Mouse (Mus musculus) myocyte (in vitro differentiated cells): ENCODE data around the gene Ints3. TPM values are rescaled to one million over a fixed set of nuclear protein-coding genes. Genes with fewer than 3 reads are reported as not detected.

Source experiments
- H3K27me3 ChIP-seq: one replicate; pipeline ENCODE4 v1.6.1; 2011; ENCODE audit not compliant: control insufficient read depth, insufficient read depth, insufficient read length
- H3K36me3 ChIP-seq: one replicate; pipeline ENCODE4 v1.6.1; 2011; ENCODE audit not compliant: control insufficient read depth, insufficient read depth
- H3K4me2 ChIP-seq: one replicate; pipeline ENCODE4 v1.6.1; 2011; ENCODE audit warnings: low read depth, control low read depth
- H3K4me3 ChIP-seq: one replicate; pipeline ENCODE4 v1.5.1; 2011; ENCODE audit warnings: mild to moderate bottlenecking, control low read depth, moderate library complexity
- H3K79me2 ChIP-seq: one replicate; pipeline ENCODE4 v1.6.1; 2011; ENCODE audit not compliant: control insufficient read depth, insufficient read depth
- H3ac ChIP-seq: one replicate; pipeline ENCODE4 v1.6.1; 2011; ENCODE audit not compliant: control insufficient read depth, insufficient read length
- CEBPB ChIP-seq: IDR thresholded peaks from 2 replicates; pipeline ENCODE4 v1.6.1; 2011; ENCODE audit warnings: mild to moderate bottlenecking, moderate library complexity; ENCODE audit not compliant: poor library complexity, insufficient read depth, severe bottlenecking
- E2F4 ChIP-seq: IDR thresholded peaks from one replicate; pipeline ENCODE4 v1.6.1; 2011; ENCODE audit warnings: mild to moderate bottlenecking, control low read depth, moderate library complexity; ENCODE audit not compliant: insufficient read depth
- MAX ChIP-seq: IDR thresholded peaks from one replicate; pipeline ENCODE4 v1.6.1; 2011; ENCODE audit warnings: low read depth, mild to moderate bottlenecking, control low read depth
- MYOD1 ChIP-seq, 3 experiments: IDR thresholded peaks; one replicate each; pipeline ENCODE4 v1.6.1; 2011; ENCODE audit warnings: control low read depth in 2 of 3, low read depth in 2 of 3, mild to moderate bottlenecking in 2 of 3, moderate library complexity in 1 of 3; ENCODE audit not compliant: insufficient read length in 2 of 3, control insufficient read depth in 1 of 3
- MYOG ChIP-seq, 3 experiments: IDR thresholded peaks; one replicate each; pipeline ENCODE4 v1.6.1; 2011; ENCODE audit warnings: control low read depth in 2 of 3, low read depth in 2 of 3, mild to moderate bottlenecking in 2 of 3; ENCODE audit not compliant: insufficient read length in 2 of 3, control insufficient read depth in 1 of 3, insufficient read depth in 1 of 3
- POLR2A ChIP-seq: IDR thresholded peaks from one replicate; pipeline ENCODE4 v1.6.1; 2011; ENCODE audit warnings: low read depth, mild to moderate bottlenecking, control low read depth, moderate library complexity; ENCODE audit not compliant: insufficient read length
- POLR2AphosphoS2 ChIP-seq: IDR thresholded peaks from one replicate; pipeline ENCODE4 v1.6.1; 2011; ENCODE audit warnings: low read depth, control low read depth; ENCODE audit not compliant: insufficient read length
- REST ChIP-seq: IDR thresholded peaks from one replicate; pipeline ENCODE4 v1.6.1; 2011; ENCODE audit warnings: mild to moderate bottlenecking, control low read depth, moderate library complexity; ENCODE audit not compliant: insufficient read depth, insufficient read length
- SRF ChIP-seq: IDR thresholded peaks from one replicate; pipeline ENCODE4 v1.6.1; 2011; ENCODE audit warnings: low read depth; ENCODE audit not compliant: control insufficient read depth, insufficient read length
- TCF12 ChIP-seq: IDR thresholded peaks from one replicate; pipeline ENCODE4 v1.6.1; 2011; ENCODE audit warnings: mild to moderate bottlenecking, control low read depth; ENCODE audit not compliant: poor library complexity, insufficient read depth, severe bottlenecking
- TCF3 ChIP-seq: IDR thresholded peaks from one replicate; pipeline ENCODE4 v1.6.1; 2011; ENCODE audit warnings: low read depth, control low read depth; ENCODE audit not compliant: insufficient read length
- USF1 ChIP-seq: IDR thresholded peaks from one replicate; pipeline ENCODE4 v1.6.1; 2011; ENCODE audit warnings: low read depth, mild to moderate bottlenecking, control low read depth, moderate library complexity
- polyA plus RNA-seq: library from polyadenylated mRNA; unstranded; fragments of >200 nt; fragmentation: generic; extraction: Trizol; gene quantifications from one replicate; pipeline ENCODE4 v1.2.1, GENCODE M21; 2012; ENCODE audit warnings: missing spikeins

The Ints3 gene
- polyA plus RNA-seq, 1 experiment: 24.2 TPM

GRCm38 (mm10) chr3:90434073-90434730 is 780 bp upstream of the Ints3 start:
- Histone ChIP-seq H3K79me2 (peaks cover 19% of the 10 kb centered on the region), H3K27me3 (no peaks in the 10 kb centered on the region), H3K36me3 (no peaks in the 10 kb centered on the region), H3ac (no peak overlapping the region), H3K4me3 (peak overlapping the region; percentile 88), H3K4me2 (peak overlapping the region; percentile 95)
- TF ChIP-seq TCF12 (no peak), CEBPB (no peak), E2F4 (no peak), REST (no peak), MYOG (IDR thresholded peaks at IDR 0.05; ENCODE audit: control insufficient read depth in 1 of 3, insufficient read depth in 1 of 3, insufficient read length in 2 of 3, low read depth in 2 of 3) (no peak), USF1 (no peak)

- H3K79me2 ChIP-seq: peaks cover 19% of the 10 kb centered on the region
- peak overlapping the region; percentile 29 for H3ac ChIP-seq
- peak overlapping the region; percentile 87 for H3K4me2 ChIP-seq
- no peaks in the 10 kb centered on the region for H3K27me3 ChIP-seq
- TF ChIP-seq USF1: no peak
- no peak for TF ChIP-seq CEBPB
- TF ChIP-seq TCF12: no peak
- no peak for TF ChIP-seq POLR2AphosphoS2
- no peak for TF ChIP-seq REST
- TF ChIP-seq MYOD1 (IDR thresholded peaks at IDR 0.05; ENCODE audit: control insufficient read depth in 1 of 3, insufficient read length in 2 of 3, low read depth in 2 of 3): peak in 1 of 3 experiments; percentile 10
- TF ChIP-seq E2F4: no peak
- no peaks in the 10 kb centered on the region for H3K36me3 ChIP-seq
- H3K4me3 ChIP-seq: peak overlapping the region; percentile 88
These were observed 607 bp downstream of the Ints3 start for GRCm38 (mm10) chr3:90432811-90433219.

DNA sequence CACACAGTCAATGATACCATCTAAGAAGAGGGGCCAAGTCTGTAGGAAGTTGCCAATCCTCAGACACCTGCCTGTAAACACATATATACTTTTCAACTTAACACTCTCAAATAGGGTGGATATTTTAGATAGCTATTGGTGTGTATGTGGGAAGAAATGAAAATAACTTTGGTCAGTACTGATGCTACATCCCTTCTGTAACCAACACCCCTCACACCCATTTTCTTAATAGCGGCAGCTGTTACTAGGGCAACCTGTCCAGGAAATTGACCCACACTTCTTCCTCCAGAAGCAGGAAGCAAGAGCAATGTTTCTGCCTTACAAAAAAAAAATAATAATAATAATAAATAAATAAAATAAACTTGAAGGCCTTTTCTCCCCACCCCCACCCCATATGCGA is 1.1 kb downstream of the Ints3 start:
- TF ChIP-seq MYOG (IDR thresholded peaks at IDR 0.05; ENCODE audit: control insufficient read depth in 1 of 3, insufficient read depth in 1 of 3, insufficient read length in 2 of 3, low read depth in 2 of 3) (no peak), POLR2AphosphoS2 (no peak), E2F4 (no peak)
- peak overlapping the region; percentile 87 for H3K4me2 ChIP-seq
- H3K36me3 ChIP-seq: no peaks in the 10 kb centered on the region
- peaks cover 19% of the 10 kb centered on the region for H3K79me2 ChIP-seq
- no peaks in the 10 kb centered on the region for H3K27me3 ChIP-seq
- H3ac ChIP-seq: peak overlapping the region; percentile 29
- H3K4me3 ChIP-seq: peak overlapping the region; percentile 88

- TF ChIP-seq TCF3: no peak
- TF ChIP-seq POLR2AphosphoS2: no peak
- TF ChIP-seq MYOD1 (IDR thresholded peaks at IDR 0.05; ENCODE audit: control insufficient read depth in 1 of 3, insufficient read length in 2 of 3, low read depth in 2 of 3): no peak
- TF ChIP-seq SRF: no peak
- no peak for TF ChIP-seq MAX
- no peak for TF ChIP-seq TCF12
- TF ChIP-seq MYOG (IDR thresholded peaks at IDR 0.05; ENCODE audit: control insufficient read depth in 1 of 3, insufficient read depth in 1 of 3, insufficient read length in 2 of 3, low read depth in 2 of 3): no peak
- TF ChIP-seq REST: no peak
- TF ChIP-seq USF1: no peak
- no peak for TF ChIP-seq CEBPB
- TF ChIP-seq POLR2A: no peak
- no peak for TF ChIP-seq E2F4
- no peaks in the 10 kb centered on the region for H3K36me3 ChIP-seq
- H3K27me3 ChIP-seq: no peaks in the 10 kb centered on the region
- H3ac ChIP-seq: no peak overlapping the region
- H3K4me2 ChIP-seq: no peak overlapping the region
- no peak overlapping the region for H3K4me3 ChIP-seq
- H3K79me2 ChIP-seq: peaks cover 25% of the 10 kb centered on the region
These were observed 3.8 kb downstream of the Ints3 start for GRCm38 (mm10) chr3:90429576-90429975.

DNA sequence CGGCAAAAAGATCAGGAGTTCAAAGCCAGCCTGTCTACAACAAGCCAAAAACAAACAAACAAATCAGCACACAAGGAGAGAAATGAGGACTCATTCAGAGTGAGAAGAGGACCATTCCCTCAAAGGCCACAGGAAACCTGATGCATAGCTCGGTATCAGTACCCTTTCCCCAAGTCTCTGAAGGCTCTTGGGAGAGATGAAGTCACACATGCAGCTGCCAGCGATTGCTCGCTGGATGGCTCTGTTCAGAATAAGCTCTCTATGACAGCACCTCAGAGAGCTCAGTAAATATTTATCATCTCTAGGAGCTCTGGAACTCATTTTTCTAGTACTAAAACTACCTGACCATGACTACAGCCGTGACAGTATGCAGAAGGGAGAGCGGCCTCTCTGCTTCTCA is 5.2 kb downstream of the Ints3 start:
- Histone ChIP-seq H3K79me2 (peaks cover 25% of the 10 kb centered on the region), H3K27me3 (no peaks in the 10 kb centered on the region), H3K36me3 (peaks cover 10% of the 10 kb centered on the region), H3K4me2 (no peak overlapping the region), H3K4me3 (no peak overlapping the region), H3ac (no peak overlapping the region)
- no peak for TF ChIP-seq POLR2AphosphoS2
- no peak for TF ChIP-seq MYOD1 (IDR thresholded peaks at IDR 0.05; ENCODE audit: control insufficient read depth in 1 of 3, insufficient read length in 2 of 3, low read depth in 2 of 3)
- no peak for TF ChIP-seq MYOG (IDR thresholded peaks at IDR 0.05; ENCODE audit: control insufficient read depth in 1 of 3, insufficient read depth in 1 of 3, insufficient read length in 2 of 3, low read depth in 2 of 3)
- TF ChIP-seq TCF3: no peak
- TF ChIP-seq SRF: no peak
- no peak for TF ChIP-seq CEBPB
- TF ChIP-seq REST: no peak
- no peak for TF ChIP-seq POLR2A
- TF ChIP-seq USF1: no peak
